Mouse (Mus musculus): ENCODE measurements around the gene Gm12166. TPM values are rescaled to one million over a fixed set of nuclear protein-coding genes. Genes with fewer than 3 reads are reported as not detected.
"Not testable (repeated sequence)": the region's sequence is repeated elsewhere in the genome, so short reads cannot be mapped to it uniquely, and the experiment has no call there.

The Gm12166 gene
- polyA plus RNA-seq (2016; fragmentation: Nextera tagmentation; extraction: Ambion mirVana), result 2.4 and 3.4 TPM in 2 replicates

DNA sequence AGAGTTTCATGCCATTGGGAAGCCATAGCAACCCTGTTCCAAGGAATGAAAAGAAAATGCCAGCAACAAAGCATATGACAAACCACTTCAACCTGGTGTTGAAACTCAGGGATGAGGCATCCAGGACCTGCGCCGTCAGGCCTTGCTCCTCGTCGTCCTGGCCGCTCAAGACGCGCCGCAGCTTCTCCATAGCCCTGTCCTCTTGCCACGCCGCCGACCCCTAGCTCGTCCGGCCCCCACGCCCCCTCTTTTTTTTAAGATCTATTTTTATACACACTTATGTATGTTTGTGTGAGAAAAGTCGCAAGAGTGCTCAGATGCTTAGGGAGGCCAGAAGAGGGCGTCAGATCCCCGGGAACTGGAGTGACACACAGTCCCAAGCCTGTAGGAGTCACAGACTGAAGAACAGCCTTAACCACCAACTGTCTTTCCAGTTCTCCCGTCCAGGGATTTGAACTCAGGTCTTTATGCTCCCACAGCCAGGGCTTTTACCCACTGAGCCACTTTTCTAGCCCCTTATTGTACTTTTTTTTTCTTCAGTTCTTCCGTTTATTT lies at the start of gene Gm12166:
Gene Gm12166 (minus strand): TSS at position 217 of the 555 bp plus-strand sequence.
- Histone ChIP-seq H3K4me3 (peak within 1 kb of the TSS; percentile 23; the same call in 1 of the 2 replicates), H3K27me3 (ENCODE audit: low read depth, poor library complexity, severe bottlenecking) (peaks cover 19% of the 10 kb centered on the region), H3K4me1 (peaks cover 27% of the 10 kb centered on the region)
- H3K27ac ChIP-seq (replicated peaks); H3K36me3 ChIP-seq; H3K9me3 ChIP-seq (replicated peaks): not testable (repeated sequence)
- WGBS, result 35% methylated on average over 19 of the region's 19 CpGs
- peak; percentile 49 for DNase-seq (ENCODE audit: low spot score)

- Histone ChIP-seq H3K27ac (replicated peaks) (no peak overlapping the region), H3K4me3 (no peak overlapping the region), H3K4me1 (no peaks in the 10 kb centered on the region), H3K27me3 (ENCODE audit: low read depth, poor library complexity, severe bottlenecking) (no peaks in the 10 kb centered on the region), H3K36me3 (peaks cover 24% of the 10 kb centered on the region), H3K9me3 (replicated peaks) (no peaks in the 10 kb centered on the region)
- DNase-seq (ENCODE audit: low spot score), result no peak
- 89% methylated on average over 3 of the region's 3 CpGs for WGBS
These were observed 44.9 kb upstream of the Gm12166 start for GRCm38 (mm10) chr11:46097062-46097461.

GRCm38 (mm10) chr11:46096265-46096649 lies 44.1 kb upstream of the Gm12166 start:
- 88% methylated on average over 6 of the region's 6 CpGs for WGBS
- Histone ChIP-seq H3K4me3 (no peak overlapping the region), H3K4me1 (no peaks in the 10 kb centered on the region), H3K27me3 (ENCODE audit: low read depth, poor library complexity, severe bottlenecking) (no peaks in the 10 kb centered on the region), H3K27ac (replicated peaks) (no peak overlapping the region), H3K9me3 (replicated peaks) (no peaks in the 10 kb centered on the region), H3K36me3 (peaks cover 24% of the 10 kb centered on the region)
- DNase-seq (ENCODE audit: low spot score), result no peak

- no peak overlapping the region for H3K4me3 ChIP-seq
- no peaks in the 10 kb centered on the region for H3K9me3 ChIP-seq (replicated peaks)
- no peaks in the 10 kb centered on the region; the same call in 1 of the 2 replicates for H3K4me1 ChIP-seq
- H3K27ac ChIP-seq (replicated peaks), result no peak overlapping the region
- H3K27me3 ChIP-seq (ENCODE audit: low read depth, poor library complexity, severe bottlenecking), result no peaks in the 10 kb centered on the region
- DNase-seq (ENCODE audit: low spot score), result no peak
- peaks cover 18% of the 10 kb centered on the region for H3K36me3 ChIP-seq
- 82% methylated on average over 9 of the region's 9 CpGs for WGBS
These were observed 43.5 kb upstream of the Gm12166 start for GRCm38 (mm10) chr11:46095477-46096264.

DNA sequence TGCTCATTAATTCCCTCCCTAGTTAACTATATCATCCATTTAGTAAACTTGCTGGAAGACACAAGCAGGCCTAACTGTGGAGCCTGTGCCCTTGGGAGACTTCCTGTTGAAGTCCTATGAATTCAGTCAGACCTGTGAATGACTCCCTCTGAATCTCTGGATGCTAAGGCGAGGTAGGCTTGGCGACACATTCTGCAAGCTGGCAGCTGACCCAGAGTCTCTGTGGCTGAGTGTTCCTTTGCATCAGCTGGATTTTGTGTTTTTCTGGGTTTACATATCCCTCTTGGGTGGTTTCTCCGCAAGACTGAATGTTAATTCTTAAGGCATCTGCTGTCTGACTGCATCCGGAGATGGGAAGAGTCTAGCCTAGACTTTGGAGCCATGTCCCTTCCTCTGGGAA lies 40.0 kb upstream of the Gm12166 start:
- Histone ChIP-seq H3K27me3 (ENCODE audit: low read depth, poor library complexity, severe bottlenecking) (no peaks in the 10 kb centered on the region), H3K4me3 (no peak overlapping the region), H3K9me3 (replicated peaks) (no peaks in the 10 kb centered on the region), H3K27ac (replicated peaks) (no peak overlapping the region), H3K36me3 (peaks cover 8% of the 10 kb centered on the region; the same call in 1 of the 2 replicates), H3K4me1 (no peaks in the 10 kb centered on the region; the same call in 1 of the 2 replicates)
- DNase-seq (ENCODE audit: low spot score), result no peak
- WGBS, result 85% methylated on average over 4 of the region's 4 CpGs

- 81% methylated on average over 10 of the region's 10 CpGs for WGBS
- Histone ChIP-seq H3K4me1 (peaks cover 6% of the 10 kb centered on the region; the same call in 1 of the 2 replicates), H3K27ac (replicated peaks) (no peak overlapping the region), H3K27me3 (ENCODE audit: low read depth, poor library complexity, severe bottlenecking) (no peaks in the 10 kb centered on the region), H3K36me3 (peaks cover 8% of the 10 kb centered on the region; the same call in 1 of the 2 replicates), H3K9me3 (replicated peaks) (no peaks in the 10 kb centered on the region), H3K4me3 (no peak overlapping the region)
- no peak for DNase-seq (ENCODE audit: low spot score)
These were observed 39.0 kb upstream of the Gm12166 start for GRCm38 (mm10) chr11:46090951-46091667.

GRCm38 (mm10) chr11:46090036-46090725 lies 38.1 kb upstream of the Gm12166 start:
- H3K36me3 ChIP-seq, result peaks cover 3% of the 10 kb centered on the region; the same call in 1 of the 2 replicates
- H3K4me3 ChIP-seq, result no peak overlapping the region
- peaks cover 6% of the 10 kb centered on the region; the same call in 1 of the 2 replicates for H3K4me1 ChIP-seq
- H3K27ac ChIP-seq (replicated peaks), result no peak overlapping the region
- DNase-seq (ENCODE audit: low spot score), result no peak
- no peaks in the 10 kb centered on the region for H3K27me3 ChIP-seq (ENCODE audit: low read depth, poor library complexity, severe bottlenecking)
- WGBS, result 92% methylated on average over 10 of the region's 10 CpGs
- no peaks in the 10 kb centered on the region for H3K9me3 ChIP-seq (replicated peaks)

DNA sequence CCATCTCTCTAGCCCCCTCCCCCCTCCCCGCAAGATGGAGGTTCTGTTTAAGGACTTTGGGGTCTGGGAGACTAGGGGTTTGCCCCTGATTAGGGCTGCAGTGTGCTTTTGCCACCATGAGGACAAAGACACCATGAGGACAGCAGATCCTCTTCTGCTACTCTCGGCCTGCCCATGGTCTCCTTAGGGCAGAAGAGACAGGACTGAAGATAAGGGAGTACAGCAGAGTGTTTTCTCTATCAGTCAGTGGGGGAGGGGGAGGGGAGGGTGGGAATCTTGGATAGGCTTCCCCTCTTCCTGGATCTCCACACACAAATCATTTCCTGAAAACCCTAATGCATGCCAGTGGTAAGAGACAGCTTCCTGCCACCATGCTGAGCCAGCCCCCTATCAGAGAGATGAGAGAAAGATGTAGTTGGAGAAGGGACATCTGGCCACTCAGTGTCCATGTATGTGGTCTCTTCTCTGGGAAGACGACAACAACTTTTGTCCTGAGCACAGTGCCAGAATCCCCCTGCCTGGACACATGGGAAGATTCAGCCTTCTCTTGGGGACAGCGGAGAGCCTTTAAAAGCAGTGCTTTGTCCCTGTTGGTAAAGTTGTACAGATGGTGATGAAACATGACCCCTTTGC lies 37.1 kb upstream of the Gm12166 start:
- DNase-seq (ENCODE audit: low spot score), result no peak
- no peak overlapping the region for H3K4me3 ChIP-seq
- H3K4me1 ChIP-seq, result peaks cover 6% of the 10 kb centered on the region; the same call in 1 of the 2 replicates
- WGBS, result 86% methylated on average over 4 of the region's 4 CpGs
- no peaks in the 10 kb centered on the region for H3K9me3 ChIP-seq (replicated peaks)
- no peak overlapping the region for H3K27ac ChIP-seq (replicated peaks)
- H3K27me3 ChIP-seq (ENCODE audit: low read depth, poor library complexity, severe bottlenecking), result no peaks in the 10 kb centered on the region
- no peaks in the 10 kb centered on the region for H3K36me3 ChIP-seq

GRCm38 (mm10) chr11:46086446-46086845 lies 34.3 kb upstream of the Gm12166 start:
- no peak overlapping the region for H3K4me3 ChIP-seq
- no peaks in the 10 kb centered on the region for H3K9me3 ChIP-seq (replicated peaks)
- peaks cover 6% of the 10 kb centered on the region; the same call in 1 of the 2 replicates for H3K4me1 ChIP-seq
- H3K27ac ChIP-seq (replicated peaks), result no peak overlapping the region
- H3K36me3 ChIP-seq, result no peaks in the 10 kb centered on the region
- 97% methylated on average over 3 of the region's 3 CpGs for WGBS
- no peak for DNase-seq (ENCODE audit: low spot score)
- no peaks in the 10 kb centered on the region for H3K27me3 ChIP-seq (ENCODE audit: low read depth, poor library complexity, severe bottlenecking)

GRCm38 (mm10) chr11:46085398-46086163 lies 33.5 kb upstream of the Gm12166 start:
- Histone ChIP-seq H3K9me3 (replicated peaks) (no peaks in the 10 kb centered on the region), H3K4me1 (peaks cover 6% of the 10 kb centered on the region; the same call in 1 of the 2 replicates), H3K27me3 (ENCODE audit: low read depth, poor library complexity, severe bottlenecking) (no peaks in the 10 kb centered on the region), H3K27ac (replicated peaks) (no peak overlapping the region), H3K36me3 (no peaks in the 10 kb centered on the region), H3K4me3 (no peak overlapping the region)
- WGBS, result 88% methylated on average over 10 of the region's 10 CpGs
- DNase-seq (ENCODE audit: low spot score), result no peak

- H3K36me3 ChIP-seq, result no peaks in the 10 kb centered on the region
- peaks cover 6% of the 10 kb centered on the region; the same call in 1 of the 2 replicates for H3K4me1 ChIP-seq
- no peaks in the 10 kb centered on the region for H3K27me3 ChIP-seq (ENCODE audit: low read depth, poor library complexity, severe bottlenecking)
- no peak overlapping the region for H3K4me3 ChIP-seq
- no peak for DNase-seq (ENCODE audit: low spot score)
- H3K9me3 ChIP-seq (replicated peaks), result no peaks in the 10 kb centered on the region
- H3K27ac ChIP-seq (replicated peaks), result no peak overlapping the region
- 88% methylated on average over 3 of the region's 3 CpGs for WGBS
These were observed 32.4 kb upstream of the Gm12166 start for GRCm38 (mm10) chr11:46084568-46084967.
